Mouse (Mus musculus): ENCODE data around the gene Arhgef11.
"Not testable (repeated sequence)": the region's sequence is repeated elsewhere in the genome, so short reads cannot be mapped to it uniquely, and the experiment has no call there.

The Arhgef11 gene

GRCm38 (mm10) chr3:87616957-87617810 lies at the start of gene Arhgef11:
TSS of gene Arhgef11 (plus strand) at chr3:87617559.
- DNase-seq (ENCODE audit: low spot score in 2 of 2) = peak; percentile 63 to 84

DNA sequence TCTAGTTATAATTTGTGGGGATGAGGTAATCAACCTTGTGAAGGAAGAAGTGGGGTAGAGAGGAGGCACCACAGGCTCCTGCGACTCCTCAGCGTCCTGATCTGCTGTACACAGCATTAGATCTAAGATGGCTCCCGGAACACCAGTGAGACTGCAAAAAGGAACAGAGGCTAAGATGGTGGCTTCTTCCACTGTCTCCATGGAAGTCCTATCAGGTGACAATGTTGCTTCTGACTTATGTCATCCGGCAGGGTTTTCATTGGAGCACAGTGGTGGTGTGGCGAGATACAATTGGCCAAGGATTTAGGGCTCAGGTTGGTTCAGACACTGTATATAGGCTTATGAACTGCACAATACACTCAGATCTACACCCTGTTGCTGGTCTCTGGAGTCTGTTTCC lies 48.7 kb upstream of the Arhgef11 start:
- no peak for DNase-seq (ENCODE audit: low spot score in 2 of 2)

DNA sequence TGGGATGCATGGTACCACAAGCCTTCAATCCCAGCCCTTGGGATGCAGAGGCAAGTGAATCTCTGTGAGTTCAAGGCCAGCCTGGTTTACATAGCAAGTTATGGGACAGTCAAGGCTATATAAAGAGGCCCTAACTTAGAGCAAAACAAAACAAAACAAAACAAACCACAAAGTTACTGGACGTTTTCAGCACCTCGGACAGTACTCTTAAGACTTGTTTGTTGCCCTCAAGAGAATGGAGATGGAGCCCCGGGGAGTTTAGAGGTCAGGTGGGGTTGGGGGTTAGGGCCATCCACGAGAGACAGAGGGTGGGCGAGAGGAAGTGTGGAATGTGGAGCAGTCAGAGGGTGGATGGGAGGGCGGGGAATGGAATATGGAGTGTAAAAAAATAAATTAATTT lies 41.6 kb upstream of the Arhgef11 start:
- no peak for DNase-seq (ENCODE audit: low spot score in 2 of 2)

DNA sequence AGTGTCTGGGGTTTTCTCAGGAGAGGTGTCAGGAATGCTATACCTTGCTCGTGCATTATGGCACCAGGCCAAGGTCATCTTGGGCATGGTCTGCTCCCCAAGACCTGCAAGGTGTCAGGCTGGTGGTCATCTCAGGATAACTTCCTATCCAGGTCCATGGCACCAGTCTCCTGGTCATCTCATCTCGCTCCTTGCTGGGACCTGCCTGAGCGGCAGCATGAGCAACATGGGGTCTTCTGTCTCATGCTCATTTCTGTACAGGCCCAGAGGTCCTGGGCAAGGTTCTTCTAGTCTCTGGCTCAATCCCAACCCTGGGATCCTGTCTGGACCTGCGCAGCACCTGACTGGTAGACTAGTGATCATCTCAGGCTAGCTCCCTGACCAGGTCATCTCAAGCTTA lies 35.1 kb upstream of the Arhgef11 start:
- DNase-seq (ENCODE audit: low spot score in 2 of 2) = no peak

- no peak for DNase-seq (ENCODE audit: low spot score in 2 of 2)
Observed at GRCm38 (mm10) chr3:87593793-87594192, 23.6 kb upstream of the Arhgef11 start.

DNA sequence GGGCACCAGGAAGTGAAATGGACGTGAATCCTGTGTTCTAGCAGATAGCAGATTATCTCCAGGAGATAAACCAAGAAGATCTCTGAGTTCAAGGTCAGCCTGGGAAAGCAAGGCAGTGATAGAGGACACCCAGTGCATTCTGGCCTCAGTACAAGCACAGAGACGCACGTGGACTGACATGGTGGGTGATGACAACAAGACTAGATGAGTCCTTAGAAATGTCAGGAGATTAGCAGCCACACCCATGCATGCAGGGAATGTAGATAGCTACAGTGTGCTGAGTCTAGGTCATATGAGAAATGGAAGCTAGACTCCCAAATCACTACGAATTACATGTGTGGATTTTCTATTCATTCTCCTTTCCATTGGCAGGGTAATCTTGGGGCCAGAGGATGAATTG lies 22.0 kb upstream of the Arhgef11 start:
- not testable (repeated sequence) for DNase-seq (ENCODE audit: low spot score in 2 of 2)

DNA sequence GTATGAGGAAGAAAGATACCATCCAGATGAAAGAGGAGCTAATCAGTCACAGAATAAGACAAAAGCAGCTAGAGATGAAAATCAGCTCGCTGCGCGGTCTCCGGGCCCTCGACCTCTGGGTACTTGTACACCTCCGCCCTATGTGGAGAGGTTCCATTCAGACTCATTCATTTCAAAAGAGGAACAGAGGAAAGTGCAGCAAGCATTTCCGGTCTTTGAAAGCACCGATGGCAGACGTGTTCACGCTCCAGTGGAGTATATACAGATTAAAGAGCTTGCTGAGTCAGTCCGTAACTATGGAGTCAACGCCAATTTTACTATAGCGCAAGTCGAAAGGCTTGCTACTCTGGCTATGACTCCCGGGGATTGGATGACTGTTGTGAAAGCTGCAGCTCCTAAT lies 16.3 kb upstream of the Arhgef11 start:
- DNase-seq (ENCODE audit: low spot score in 2 of 2) = not testable (repeated sequence)

- DNase-seq (ENCODE audit: low spot score in 2 of 2) = no peak
Observed at GRCm38 (mm10) chr3:87616354-87616753, 1.0 kb upstream of the Arhgef11 start.

DNA sequence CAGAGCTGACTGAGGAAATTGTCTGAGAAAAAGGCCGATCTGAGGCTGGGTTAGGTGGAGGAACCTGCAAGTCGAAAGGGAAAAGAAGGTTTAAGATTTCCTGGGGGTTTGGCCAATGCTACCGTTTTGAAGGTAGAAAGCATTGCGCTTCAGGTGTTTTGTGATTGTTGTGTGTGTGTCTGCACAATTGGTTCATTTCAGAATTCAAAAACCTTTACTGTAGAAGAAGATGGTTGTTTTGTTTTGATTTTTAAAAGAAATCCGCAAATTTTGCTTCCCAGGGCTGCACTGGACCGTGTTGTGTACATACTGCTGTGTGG lies 412 bp downstream of the Arhgef11 start:
- DNase-seq (ENCODE audit: low spot score in 2 of 2) = no peak

GRCm38 (mm10) chr3:87618240-87618639 lies 881 bp downstream of the Arhgef11 start:
- no peak for DNase-seq (ENCODE audit: low spot score in 2 of 2)

DNA sequence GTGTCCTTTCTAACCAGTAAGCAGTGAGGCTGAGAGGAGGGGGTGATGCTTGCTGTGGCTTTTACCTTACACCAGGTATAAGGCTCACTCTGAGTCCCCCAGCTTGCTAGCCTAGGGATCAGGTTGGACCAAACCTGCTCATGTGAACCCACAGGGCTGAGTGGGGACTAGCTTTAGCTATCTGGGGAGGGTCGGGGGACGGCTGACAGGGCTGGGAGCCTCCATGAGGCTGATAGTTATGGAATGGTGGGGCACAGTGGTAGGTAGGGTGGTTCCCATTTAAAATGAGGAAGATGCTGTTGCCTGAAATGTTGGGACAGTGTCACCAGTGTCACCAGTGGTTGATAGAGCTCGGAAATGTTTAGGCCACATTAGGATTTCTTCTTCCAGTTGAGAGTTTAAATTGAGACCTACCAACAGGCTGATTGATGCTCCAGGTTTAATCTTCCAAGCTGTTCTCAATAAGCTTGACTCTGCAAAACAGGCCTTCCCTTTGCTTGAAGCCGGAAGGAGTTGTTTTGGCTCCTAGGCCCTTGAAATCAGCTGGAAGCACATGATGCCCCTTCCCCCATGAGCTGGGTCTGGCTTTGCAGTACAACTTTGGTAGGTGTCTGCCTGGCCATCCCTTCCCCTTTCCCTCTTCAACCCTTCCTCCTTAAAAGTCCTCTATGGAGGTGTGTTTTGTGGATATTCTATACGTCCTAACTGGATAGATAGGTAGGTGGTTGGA lies 1.8 kb downstream of the Arhgef11 start:
- no peak for DNase-seq (ENCODE audit: low spot score in 2 of 2)

DNA sequence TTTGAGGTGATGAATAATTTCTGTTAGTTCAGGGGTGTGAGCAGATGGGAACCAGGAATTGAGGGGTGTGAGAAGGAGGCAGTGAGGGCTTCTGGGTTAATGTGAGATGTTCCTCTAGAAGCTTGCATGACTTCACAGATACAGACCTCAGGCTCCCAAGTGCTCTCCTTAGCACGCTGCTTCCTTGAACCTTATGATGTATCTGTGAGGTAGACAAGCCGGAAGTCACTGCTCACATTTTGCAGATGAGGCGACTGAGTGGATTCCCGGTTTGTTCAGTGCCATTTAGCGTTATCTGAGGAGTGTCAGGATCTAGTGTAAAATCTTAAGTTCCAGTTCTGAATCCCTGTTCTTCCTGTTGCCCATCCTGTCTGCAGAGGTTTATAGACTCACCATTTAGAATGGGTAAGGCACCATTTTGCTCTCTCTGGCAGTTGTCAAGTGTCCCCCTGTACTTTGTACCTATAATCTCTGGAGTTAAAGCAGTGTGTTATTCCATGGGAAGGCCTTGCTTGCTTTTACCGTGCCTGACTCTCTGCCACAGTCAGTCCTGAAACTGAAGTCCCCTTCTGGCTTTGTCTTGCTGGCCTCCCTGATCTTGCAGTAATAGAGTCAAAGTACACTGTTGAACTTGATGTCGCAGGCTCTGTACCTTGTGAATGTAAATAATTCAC lies 3.0 kb downstream of the Arhgef11 start:
- DNase-seq (ENCODE audit: low spot score in 2 of 2) = no peak

- DNase-seq (ENCODE audit: low spot score in 2 of 2) = no peak
Observed at GRCm38 (mm10) chr3:87624899-87625298, 7.5 kb downstream of the Arhgef11 start.

GRCm38 (mm10) chr3:87630899-87631298 lies 13.5 kb downstream of the Arhgef11 start:
- DNase-seq (ENCODE audit: low spot score in 2 of 2) = no peak

DNA sequence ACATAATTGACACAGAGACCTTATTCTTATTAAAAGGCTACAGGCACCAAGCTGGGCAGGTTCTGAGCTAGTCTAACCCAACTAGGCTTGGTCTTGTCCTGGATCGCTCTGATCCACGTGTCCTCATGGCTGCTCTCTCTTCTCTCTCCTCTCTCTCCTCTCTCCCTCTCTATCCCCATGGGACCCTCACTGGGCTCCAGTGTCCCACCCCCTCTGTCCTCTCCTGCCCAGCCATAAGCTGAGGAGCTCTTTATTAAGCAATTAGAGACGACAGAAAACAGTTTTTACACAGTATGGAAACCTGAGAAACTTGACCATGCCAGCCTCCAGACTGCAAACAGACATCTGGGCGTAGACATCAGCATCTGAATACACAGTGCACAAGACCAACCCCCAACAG lies 14.0 kb downstream of the Arhgef11 start:
- DNase-seq (ENCODE audit: low spot score in 2 of 2) = no peak

GRCm38 (mm10) chr3:87635514-87635913 lies 18.2 kb downstream of the Arhgef11 start:
- DNase-seq (ENCODE audit: low spot score in 2 of 2) = no peak

DNA sequence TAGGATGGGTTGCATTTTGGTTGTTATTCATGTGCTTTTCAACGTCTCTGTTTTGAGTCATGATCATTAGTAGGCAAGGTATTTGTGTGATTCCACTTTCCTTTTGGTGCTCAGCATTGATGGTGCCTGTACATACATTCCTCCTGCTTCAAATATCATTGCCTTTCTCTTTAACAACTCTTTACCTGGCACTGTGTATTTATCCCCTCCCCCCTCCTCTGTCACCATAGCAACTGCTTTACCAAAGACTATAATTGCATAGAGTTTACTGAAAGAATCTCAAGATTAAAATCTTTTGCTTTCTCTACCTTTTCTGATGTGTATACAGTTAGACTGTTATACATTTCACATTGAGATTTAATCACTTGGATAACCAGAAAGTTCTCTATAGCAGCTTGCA lies 26.1 kb downstream of the Arhgef11 start:
- DNase-seq (ENCODE audit: low spot score in 2 of 2) = no peak

DNA sequence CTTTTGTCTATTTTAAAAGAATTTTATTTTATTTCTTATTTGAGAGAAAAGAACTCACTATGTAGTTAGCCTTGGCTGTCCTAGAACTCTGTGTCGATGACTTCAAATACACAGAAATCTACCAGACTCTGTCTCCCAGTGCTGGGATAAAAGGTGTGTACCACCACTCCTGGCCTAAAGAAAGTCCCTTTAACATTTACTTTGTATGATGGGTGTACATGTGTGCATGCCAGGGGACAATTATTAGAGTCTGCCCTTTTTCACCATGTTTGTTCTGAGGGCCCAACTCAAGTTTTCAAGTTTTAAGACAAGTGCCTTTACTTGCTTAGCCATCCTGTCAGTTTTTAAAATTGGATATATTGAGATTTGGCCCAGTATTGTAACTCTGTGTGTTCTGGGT lies 28.8 kb downstream of the Arhgef11 start:
- no peak for DNase-seq (ENCODE audit: low spot score in 2 of 2)

DNA sequence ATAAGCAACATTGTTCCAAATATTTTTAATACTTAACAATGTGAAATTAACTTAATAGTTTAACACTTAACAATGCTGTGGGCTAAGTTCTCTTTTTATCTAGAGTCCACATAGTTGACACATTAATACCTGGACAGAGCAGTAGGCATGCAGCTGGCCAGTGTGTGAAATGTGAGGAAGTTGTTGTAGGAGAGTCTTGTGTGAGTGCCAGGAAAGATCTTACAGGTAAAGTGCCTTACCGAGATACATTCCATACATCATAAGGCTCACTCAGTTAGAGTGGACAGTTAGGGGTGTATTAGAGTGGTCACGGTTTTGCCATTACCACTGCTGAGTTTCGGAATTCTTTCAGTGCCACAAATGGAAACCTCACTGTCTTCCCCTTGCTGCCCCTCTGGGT lies 31.7 kb downstream of the Arhgef11 start:
- DNase-seq (ENCODE audit: low spot score in 2 of 2) = no peak

- DNase-seq (ENCODE audit: low spot score in 2 of 2) = no peak
Observed at GRCm38 (mm10) chr3:87658348-87658747, 41.0 kb downstream of the Arhgef11 start.

DNA sequence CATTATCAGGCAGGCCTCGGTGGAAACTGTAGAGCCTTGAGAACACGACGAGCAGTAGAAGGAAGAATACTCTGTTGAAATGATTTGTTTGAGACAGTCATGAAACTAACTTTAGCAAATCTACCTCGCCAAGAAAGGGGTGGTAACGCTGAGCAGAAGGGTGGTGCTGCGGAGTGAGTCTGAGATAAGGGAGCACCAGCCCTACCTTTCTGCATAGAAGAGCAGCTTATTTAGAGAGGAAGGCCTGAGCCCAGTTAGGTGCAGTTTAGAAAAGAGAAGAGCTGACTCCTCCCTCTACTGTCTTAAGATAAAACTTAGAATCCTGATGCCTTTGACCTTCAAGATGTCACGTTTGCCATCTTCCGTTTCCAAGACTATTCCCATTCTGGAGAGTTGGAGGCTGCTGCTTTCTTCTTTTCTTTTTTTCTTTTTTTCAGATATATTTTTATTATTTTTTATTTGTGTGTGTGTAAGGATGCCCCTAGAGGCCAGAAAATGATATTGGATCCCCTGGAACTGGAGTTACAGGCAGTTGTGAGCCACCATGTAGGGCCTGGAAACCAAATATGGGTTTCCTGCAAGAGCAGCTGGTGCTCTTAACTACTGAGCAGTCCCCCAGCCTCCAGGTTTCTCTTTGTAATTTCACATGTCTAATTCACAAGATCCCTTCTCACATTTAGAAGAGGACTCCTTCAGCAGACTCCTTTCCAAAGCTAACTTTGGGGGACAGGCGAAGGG lies 42.5 kb downstream of the Arhgef11 start:
- DNase-seq (ENCODE audit: low spot score in 2 of 2) = no peak

- DNase-seq (ENCODE audit: low spot score in 2 of 2) = no peak
Observed at GRCm38 (mm10) chr3:87660479-87660878, 43.1 kb downstream of the Arhgef11 start.

Measured in spleen, postnatal 4 days (tissue).